Mouse (Mus musculus) ES-E14 (cell line): Measurements from ENCODE around the gene Aplp1.

Source experiments
- CHD2 ChIP-seq: IDR thresholded peaks from 2 replicates; pipeline ENCODE4 v1.6.1; 2014; ENCODE audit warnings: mild to moderate bottlenecking, low read depth, low read length, inconsistent platforms
- HCFC1 ChIP-seq: IDR thresholded peaks from 2 replicates; pipeline ENCODE4 v1.6.1; 2012; ENCODE audit warnings: low read length, inconsistent platforms, borderline replicate concordance; ENCODE audit not compliant: insufficient read depth

GRCm38 (mm10) chr7:30456487-30456886 is 11.2 kb upstream of the Aplp1 start:
- TF ChIP-seq HCFC1 (no peak), CHD2 (no peak)
